Mouse (Mus musculus) heart, postnatal 0 days (tissue): ENCODE measurements around the gene Adam23.
"Not testable (repeated sequence)": the region's sequence is repeated elsewhere in the genome, so short reads cannot be mapped to it uniquely, and the experiment has no call there.

Source experiments
- CTCF ChIP-seq: IDR thresholded peaks from 2 replicates; pipeline ENCODE4 v1.5.1; 2016; ENCODE audit warnings: antibody characterized with exemption, control low read depth, low read depth
- EP300 ChIP-seq: IDR thresholded peaks from 2 replicates; pipeline ENCODE4 v1.6.1; 2016; ENCODE audit warnings: antibody characterized with exemption, low read depth

- TF ChIP-seq EP300, CTCF: not testable (repeated sequence)
Observed at GRCm38 (mm10) chr1:63630390-63630789, 184.7 kb downstream of the Adam23 start.
